Mouse (Mus musculus) heart, embryonic 14.5 days (tissue): ENCODE data around the gene Bnipl. TPM values are rescaled to one million over a fixed set of nuclear protein-coding genes. Genes with fewer than 3 reads are reported as not detected.

Experiments
- ATAC-seq: fragments of 200-750 bp; cut with Nextera tagmentation; 2 replicates; pipeline ENCODE4 v1.8.0; 2017; ENCODE audit warnings: low read depth, moderate TSS enrichment; ENCODE audit not compliant: insufficient number of reproducible peaks, insufficient read depth, low FRiP score
- H3K27ac ChIP-seq, 2 experiments: fragments of 200-500 bp in 1 of 2; fragments of 300-500 bp in 1 of 2; sonication (generic) in 1 of 2; replicated peaks in 1 of 2; 2 replicates each; pipeline ENCODE4 v1.5.1; 2012 to 2014; ENCODE audit warnings: low read depth in 2 of 2, low read length in 2 of 2, control low read depth in 1 of 2, mild to moderate bottlenecking in 1 of 2, mixed read lengths in 1 of 2; ENCODE audit not compliant: control insufficient read depth in 1 of 2, insufficient read depth in 1 of 2
- H3K27me3 ChIP-seq: fragments of 300-500 bp; sonication (generic); 2 replicates; pipeline ENCODE4 v1.6.1; 2014; ENCODE audit warnings: mild to moderate bottlenecking, low read length, control low read depth; ENCODE audit not compliant: control insufficient read depth, insufficient read depth
- H3K36me3 ChIP-seq: fragments of 300-500 bp; sonication (generic); 2 replicates; pipeline ENCODE4 v1.6.1; 2014; ENCODE audit warnings: mild to moderate bottlenecking, control low read depth, low read length, mixed read lengths; ENCODE audit not compliant: control insufficient read depth, insufficient read depth
- H3K4me1 ChIP-seq, 2 experiments: fragments of 200-500 bp in 1 of 2; fragments of 300-500 bp in 1 of 2; sonication (generic) in 1 of 2; 2 replicates each; pipeline ENCODE4 v1.6.1; 2012 to 2014; ENCODE audit warnings: low read length in 2 of 2, control low read depth in 1 of 2, mixed read lengths in 1 of 2; ENCODE audit not compliant: control insufficient read depth in 2 of 2, insufficient read depth in 2 of 2
- H3K4me2 ChIP-seq: fragments of 300-500 bp; sonication (generic); 2 replicates; pipeline ENCODE4 v1.6.1; 2014; ENCODE audit warnings: mild to moderate bottlenecking, low read length
- H3K4me3 ChIP-seq, 2 experiments: fragments of 200-500 bp in 1 of 2; fragments of 300-500 bp in 1 of 2; sonication (generic) in 1 of 2; 2 replicates each; pipeline ENCODE4 v1.5.1; 2012 to 2014; ENCODE audit warnings: low read length in 2 of 2, mild to moderate bottlenecking in 2 of 2, control low read depth in 1 of 2, low read depth in 1 of 2, moderate library complexity in 1 of 2; ENCODE audit not compliant: control insufficient read depth in 1 of 2, insufficient read depth in 1 of 2
- H3K9ac ChIP-seq: fragments of 300-500 bp; sonication (generic); 2 replicates; pipeline ENCODE4 v1.6.1; 2014; ENCODE audit warnings: mild to moderate bottlenecking, low read length
- H3K9me3 ChIP-seq: fragments of 300-500 bp; sonication (generic); 2 replicates; pipeline ENCODE4 v1.6.1; 2016; ENCODE audit warnings: low read length, control low read depth; ENCODE audit not compliant: control insufficient read depth
- whole genome bisulfite sequencing: fragments of 180-500 bp; shearing (Covaris S2); extraction: QIAGEN DNeasy Blood & Tissue Kit; methylation state at CpG from one replicate; pipeline ENCODE4 v1.1.7; 2014; 5-methylcytosine and 5-hydroxymethylcytosine counted together
- polyA plus RNA-seq: library from polyadenylated mRNA; unstranded; fragments of >200 nt; fragmentation: Nextera tagmentation; extraction: Ambion mirVana; gene quantifications from 2 replicates; pipeline ENCODE4 v1.2.1, GENCODE M21; 2014

Gene Bnipl
- polyA plus RNA-seq, 1 experiment from 2014 or later = not detected

GRCm38 (mm10) chr3:95292899-95293298 lies 41.9 kb upstream of the Bnipl start:
- no peak overlapping the region for H3K9ac ChIP-seq
- H3K27ac ChIP-seq = no peak overlapping the region
- no peaks in the 10 kb centered on the region for H3K27me3 ChIP-seq
- H3K9me3 ChIP-seq = no peaks in the 10 kb centered on the region
- peaks cover 71% of the 10 kb centered on the region for H3K36me3 ChIP-seq
- ATAC-seq = no peak
- 82% methylated on average over 2 of the region's 2 CpGs for WGBS
- H3K4me1 ChIP-seq = peaks cover 3 to 8% of the 10 kb centered on the region in 2 experiments; a peak in 2 of 4 replicates
- H3K4me3 ChIP-seq = no peak overlapping the region
- no peak overlapping the region for H3K4me2 ChIP-seq

GRCm38 (mm10) chr3:95291041-95291440 lies 40.0 kb upstream of the Bnipl start:
- Histone ChIP-seq H3K4me1 (peaks cover 3% of the 10 kb centered on the region in 2 experiments; a peak in 1 of 4 replicates), H3K9me3 (no peaks in the 10 kb centered on the region), H3K36me3 (peaks cover 80% of the 10 kb centered on the region), H3K9ac (no peak overlapping the region), H3K27ac (no peak overlapping the region), H3K27me3 (no peaks in the 10 kb centered on the region), H3K4me2 (no peak overlapping the region), H3K4me3 (no peak overlapping the region)
- 80% methylated on average over 4 of the region's 4 CpGs for WGBS
- ATAC-seq = no peak

GRCm38 (mm10) chr3:95290156-95290555 lies 39.2 kb upstream of the Bnipl start:
- H3K4me3 ChIP-seq = no peak overlapping the region
- no peaks in the 10 kb centered on the region for H3K9me3 ChIP-seq
- no peak for ATAC-seq
- H3K9ac ChIP-seq = no peak overlapping the region
- no peak overlapping the region for H3K4me2 ChIP-seq
- WGBS = 74% methylated on average over 6 of the region's 6 CpGs
- H3K27ac ChIP-seq = no peak overlapping the region
- H3K4me1 ChIP-seq = no peaks in the 10 kb centered on the region
- H3K27me3 ChIP-seq = no peaks in the 10 kb centered on the region
- H3K36me3 ChIP-seq = peaks cover 74% of the 10 kb centered on the region

GRCm38 (mm10) chr3:95289419-95289818 lies 38.4 kb upstream of the Bnipl start:
- WGBS = 86% methylated on average over 4 of the region's 4 CpGs
- Histone ChIP-seq H3K36me3 (peaks cover 67% of the 10 kb centered on the region), H3K9ac (no peak overlapping the region), H3K4me2 (no peak overlapping the region), H3K4me3 (no peak overlapping the region), H3K27ac (no peak overlapping the region), H3K4me1 (peaks cover 0 to 3% of the 10 kb centered on the region in 2 experiments; a peak in 1 of 4 replicates), H3K9me3 (no peaks in the 10 kb centered on the region), H3K27me3 (no peaks in the 10 kb centered on the region)
- no peak for ATAC-seq

GRCm38 (mm10) chr3:95287541-95287940 lies 36.5 kb upstream of the Bnipl start:
- no peaks in the 10 kb centered on the region for H3K9me3 ChIP-seq
- H3K9ac ChIP-seq = no peak overlapping the region
- peaks cover 48% of the 10 kb centered on the region for H3K36me3 ChIP-seq
- H3K27me3 ChIP-seq = no peaks in the 10 kb centered on the region
- WGBS = 70% methylated on average over 3 of the region's 3 CpGs
- no peak for ATAC-seq
- no peak overlapping the region for H3K27ac ChIP-seq
- H3K4me2 ChIP-seq = no peak overlapping the region
- no peak overlapping the region for H3K4me3 ChIP-seq
- H3K4me1 ChIP-seq = peaks cover 3 to 12% of the 10 kb centered on the region in 2 experiments

- no peak overlapping the region for H3K4me2 ChIP-seq
- ATAC-seq = no peak
- H3K27me3 ChIP-seq = no peaks in the 10 kb centered on the region
- no peaks in the 10 kb centered on the region for H3K9me3 ChIP-seq
- peaks cover 3 to 12% of the 10 kb centered on the region in 2 experiments for H3K4me1 ChIP-seq
- H3K27ac ChIP-seq = no peak overlapping the region
- H3K9ac ChIP-seq = no peak overlapping the region
- no peak overlapping the region for H3K4me3 ChIP-seq
- WGBS = 71% methylated on average over 7 of the region's 7 CpGs
- peaks cover 38% of the 10 kb centered on the region for H3K36me3 ChIP-seq
These were observed 35.5 kb upstream of the Bnipl start for GRCm38 (mm10) chr3:95286510-95286909.

- Histone ChIP-seq H3K4me2 (no peak overlapping the region), H3K9ac (no peak overlapping the region), H3K27me3 (no peaks in the 10 kb centered on the region), H3K4me1 (peaks cover 3 to 12% of the 10 kb centered on the region in 2 experiments), H3K27ac (no peak overlapping the region), H3K4me3 (no peak overlapping the region), H3K9me3 (no peaks in the 10 kb centered on the region), H3K36me3 (peaks cover 35% of the 10 kb centered on the region)
- no peak for ATAC-seq
- WGBS = 62% methylated on average over 5 of the region's 5 CpGs
These were observed 35.0 kb upstream of the Bnipl start for GRCm38 (mm10) chr3:95286011-95286410.

GRCm38 (mm10) chr3:95285390-95285789 lies 34.4 kb upstream of the Bnipl start:
- no peaks in the 10 kb centered on the region for H3K9me3 ChIP-seq
- no peak overlapping the region for H3K9ac ChIP-seq
- WGBS = 94% methylated on average over 5 of the region's 5 CpGs
- no peak overlapping the region for H3K4me2 ChIP-seq
- H3K36me3 ChIP-seq = peaks cover 29% of the 10 kb centered on the region
- H3K27me3 ChIP-seq = no peaks in the 10 kb centered on the region
- no peak overlapping the region for H3K4me3 ChIP-seq
- ATAC-seq = no peak
- no peak overlapping the region for H3K27ac ChIP-seq
- peaks cover 3 to 16% of the 10 kb centered on the region in 2 experiments for H3K4me1 ChIP-seq
